Mouse (Mus musculus): Measurements from ENCODE around the gene Cacna1i. TPM values are rescaled to one million over a fixed set of nuclear protein-coding genes. Genes with fewer than 3 reads are reported as not detected.

Gene Cacna1i
- total and polyA plus RNA-seq, 2 experiments from 2014 or later = not detected

DNA sequence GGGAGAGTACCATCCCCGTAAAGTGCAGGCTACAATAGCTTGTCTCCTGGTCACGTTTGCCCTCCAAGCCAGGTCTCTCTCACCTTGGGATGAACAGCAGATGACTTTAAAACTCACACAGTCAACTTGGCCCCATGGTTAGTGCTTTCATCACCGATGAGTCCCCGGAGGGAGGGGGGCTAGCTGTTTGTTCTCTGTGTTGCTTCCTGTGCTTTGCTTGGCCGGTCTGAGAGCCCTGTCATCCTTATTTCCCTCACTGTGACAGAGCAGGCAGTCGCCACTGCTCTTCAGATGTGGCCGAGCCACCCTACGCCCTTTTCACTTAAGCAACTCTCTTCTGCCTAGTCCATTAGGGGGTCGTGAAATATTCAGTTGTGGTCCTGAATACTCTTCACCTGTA lies 38.7 kb downstream of the Cacna1i start:
- Histone ChIP-seq H3K27me3 (ENCODE audit: control insufficient read depth, insufficient read depth, low read length) (0 out of 2 replicates have a peak, but pooled peaks cover 19% of the 10 kb centered on the region), H3K36me3 (replicated peaks; ENCODE audit: control insufficient read depth, insufficient read depth, low read length) (no peaks in the 10 kb centered on the region), H3K4me3 (ENCODE audit: low read depth, low read length) (no peak overlapping the region), H3K9me3 (replicated peaks; ENCODE audit: control insufficient read depth, low read length) (no peaks in the 10 kb centered on the region), H3K9ac (replicated peaks; ENCODE audit: low read depth, low read length) (no peak overlapping the region), H3K27ac (ENCODE audit: low read depth) (no peak overlapping the region), H3K4me2 (ENCODE audit: low read depth, low read length) (no peak overlapping the region), H3K4me1 (ENCODE audit: control insufficient read depth, insufficient read depth) (no peaks in the 10 kb centered on the region)
- DNase-seq (ENCODE audit: low spot score) (no peak), ATAC-seq (ENCODE audit: insufficient read depth, low read depth) (no peak)
- TF ChIP-seq CTCF (IDR thresholded peaks at IDR 0.05; ENCODE audit: low read depth) (no peak), EP300 (IDR thresholded peaks at IDR 0.05; ENCODE audit: low read depth) (no peak)
- 67% methylated on average over 9 of the region's 9 CpGs for WGBS

DNA sequence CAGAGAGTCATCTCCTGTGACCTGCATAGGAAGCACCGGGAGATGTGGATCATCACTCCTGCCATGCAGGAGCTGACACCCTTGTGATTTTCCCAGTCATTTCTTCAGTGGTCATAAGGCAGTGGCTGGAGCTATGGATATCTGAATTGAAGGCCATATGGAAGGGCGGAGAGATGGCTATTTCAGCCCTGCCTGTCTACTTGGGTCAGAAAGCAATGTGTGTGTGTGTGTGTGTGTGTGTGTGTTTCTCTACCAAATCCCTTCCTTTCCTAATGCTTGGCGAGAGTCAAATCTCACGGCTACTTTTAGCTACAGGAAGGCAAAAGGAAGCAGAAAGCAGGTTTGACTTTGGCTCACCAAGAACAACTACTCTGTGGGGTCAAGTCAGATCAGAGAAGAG lies 39.9 kb downstream of the Cacna1i start:
- Histone ChIP-seq H3K4me1 (ENCODE audit: control insufficient read depth, insufficient read depth) (no peaks in the 10 kb centered on the region), H3K27ac (ENCODE audit: low read depth) (no peak overlapping the region), H3K4me3 (ENCODE audit: low read depth, low read length) (no peak overlapping the region), H3K27me3 (ENCODE audit: control insufficient read depth, insufficient read depth, low read length) (0 out of 2 replicates have a peak, but pooled peaks cover 19% of the 10 kb centered on the region), H3K36me3 (replicated peaks; ENCODE audit: control insufficient read depth, insufficient read depth, low read length) (no peaks in the 10 kb centered on the region), H3K4me2 (ENCODE audit: low read depth, low read length) (no peak overlapping the region), H3K9me3 (replicated peaks; ENCODE audit: control insufficient read depth, low read length) (no peaks in the 10 kb centered on the region), H3K9ac (replicated peaks; ENCODE audit: low read depth, low read length) (no peak overlapping the region)
- ATAC-seq (ENCODE audit: insufficient read depth, low read depth) = no peak
- 73% methylated on average over 4 of the region's 4 CpGs for WGBS
- TF ChIP-seq CTCF (IDR thresholded peaks at IDR 0.05; ENCODE audit: low read depth) = no peak
- no peak for TF ChIP-seq EP300 (IDR thresholded peaks at IDR 0.05; ENCODE audit: low read depth)
- no peak for DNase-seq (ENCODE audit: low spot score)

DNA sequence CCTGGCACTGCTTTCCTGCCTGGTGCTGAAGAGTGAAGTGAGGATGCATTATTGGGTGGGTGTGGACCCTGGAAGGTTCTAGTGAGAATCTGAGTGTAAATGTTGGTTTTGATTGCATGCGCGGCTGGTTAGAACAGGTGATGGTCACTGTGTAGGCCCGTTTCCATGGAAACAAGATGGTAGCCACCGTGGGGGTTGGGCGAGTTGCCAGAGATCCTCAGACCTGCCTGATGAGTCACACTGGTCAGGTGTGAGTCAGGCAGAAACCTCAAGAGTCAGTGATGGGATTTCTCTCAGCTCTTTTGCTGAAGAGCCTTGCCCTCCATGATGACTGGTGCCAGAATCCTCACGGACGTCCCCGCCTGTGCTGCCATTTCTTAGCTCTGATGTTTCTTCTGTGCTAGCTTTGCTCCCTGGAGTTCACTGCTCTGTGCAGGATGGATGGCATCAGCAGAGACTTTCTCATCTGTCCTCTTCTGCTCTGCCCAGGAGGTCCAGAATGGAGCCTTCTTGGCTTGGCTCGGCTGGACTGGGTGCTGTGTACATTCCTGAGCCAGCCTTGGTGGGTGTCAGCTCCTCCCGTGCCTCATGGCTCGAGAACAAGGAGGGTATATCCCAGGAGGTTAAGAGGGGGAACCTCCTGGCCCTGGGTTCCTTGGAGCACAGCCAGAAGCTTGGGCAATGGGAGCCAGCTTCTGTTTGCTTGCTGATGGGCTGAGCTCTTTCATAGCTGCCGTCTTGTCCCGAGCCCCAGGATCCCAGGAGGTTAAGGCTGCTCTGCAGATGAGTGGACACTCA lies 40.9 kb downstream of the Cacna1i start:
- H3K27me3 ChIP-seq (ENCODE audit: control insufficient read depth, insufficient read depth, low read length) = peaks cover 28% of the 10 kb centered on the region; the same call in 1 of the 2 replicates
- H3K4me1 ChIP-seq (ENCODE audit: control insufficient read depth, insufficient read depth) = no peaks in the 10 kb centered on the region
- no peak overlapping the region for H3K9ac ChIP-seq (replicated peaks; ENCODE audit: low read depth, low read length)
- WGBS = 82% methylated on average over 13 of the region's 13 CpGs
- no peak for DNase-seq (ENCODE audit: low spot score)
- TF ChIP-seq CTCF (IDR thresholded peaks at IDR 0.05; ENCODE audit: low read depth) = no peak
- no peak for TF ChIP-seq EP300 (IDR thresholded peaks at IDR 0.05; ENCODE audit: low read depth)
- ATAC-seq (ENCODE audit: insufficient read depth, low read depth) = no peak
- no peak overlapping the region for H3K4me3 ChIP-seq (ENCODE audit: low read depth, low read length)
- H3K9me3 ChIP-seq (replicated peaks; ENCODE audit: control insufficient read depth, low read length) = no peaks in the 10 kb centered on the region
- H3K36me3 ChIP-seq (replicated peaks; ENCODE audit: control insufficient read depth, insufficient read depth, low read length) = no peaks in the 10 kb centered on the region
- no peak overlapping the region for H3K27ac ChIP-seq (ENCODE audit: low read depth)
- no peak overlapping the region for H3K4me2 ChIP-seq (ENCODE audit: low read depth, low read length)

- Histone ChIP-seq H3K27me3 (ENCODE audit: control insufficient read depth, insufficient read depth, low read length) (peaks cover 20% of the 10 kb centered on the region; the same call in 1 of the 2 replicates), H3K36me3 (replicated peaks; ENCODE audit: control insufficient read depth, insufficient read depth, low read length) (no peaks in the 10 kb centered on the region), H3K4me2 (ENCODE audit: low read depth, low read length) (no peak overlapping the region), H3K4me3 (ENCODE audit: low read depth, low read length) (no peak overlapping the region), H3K9me3 (replicated peaks; ENCODE audit: control insufficient read depth, low read length) (no peaks in the 10 kb centered on the region), H3K27ac (ENCODE audit: low read depth) (no peak overlapping the region), H3K9ac (replicated peaks; ENCODE audit: low read depth, low read length) (no peak overlapping the region), H3K4me1 (ENCODE audit: control insufficient read depth, insufficient read depth) (no peaks in the 10 kb centered on the region)
- DNase-seq (ENCODE audit: low spot score) (no peak), ATAC-seq (ENCODE audit: insufficient read depth, low read depth) (no peak)
- 55% methylated on average over 3 of the region's 3 CpGs for WGBS
- TF ChIP-seq EP300 (IDR thresholded peaks at IDR 0.05; ENCODE audit: low read depth) = no peak
- TF ChIP-seq CTCF (IDR thresholded peaks at IDR 0.05; ENCODE audit: low read depth) = no peak
Measured at GRCm38 (mm10) chr15:80330276-80330675, 43.2 kb downstream of the Cacna1i start.

- no peak for ATAC-seq (ENCODE audit: insufficient read depth, low read depth)
Measured at GRCm38 (mm10) chr15:80334766-80335165, 47.7 kb downstream of the Cacna1i start.

More at GRCm38 (mm10) chr15:80334766-80335165, 47.7 kb downstream of the Cacna1i start:
- H3K4me3 ChIP-seq (ENCODE audit: low read depth, low read length) = no peak overlapping the region
- peaks cover 14% of the 10 kb centered on the region; the same call in 1 of the 2 replicates for H3K27me3 ChIP-seq (ENCODE audit: control insufficient read depth, insufficient read depth, low read length)
- no peak overlapping the region for H3K9ac ChIP-seq (replicated peaks; ENCODE audit: low read depth, low read length)
- TF ChIP-seq EP300 (IDR thresholded peaks at IDR 0.05; ENCODE audit: low read depth) = no peak
- TF ChIP-seq CTCF (IDR thresholded peaks at IDR 0.05; ENCODE audit: low read depth) = no peak
- H3K9me3 ChIP-seq (replicated peaks; ENCODE audit: control insufficient read depth, low read length) = no peaks in the 10 kb centered on the region
- WGBS = 76% methylated on average over 10 of the region's 10 CpGs
- DNase-seq (ENCODE audit: low spot score) = no peak
- H3K36me3 ChIP-seq (replicated peaks; ENCODE audit: control insufficient read depth, insufficient read depth, low read length) = no peaks in the 10 kb centered on the region
- no peak overlapping the region for H3K4me2 ChIP-seq (ENCODE audit: low read depth, low read length)
- H3K27ac ChIP-seq (ENCODE audit: low read depth) = no peak overlapping the region
- H3K4me1 ChIP-seq (ENCODE audit: control insufficient read depth, insufficient read depth) = no peaks in the 10 kb centered on the region

Measured in heart, postnatal 0 days (tissue).